Mouse (Mus musculus): ENCODE data around the gene Myl3. TPM values are rescaled to one million over a fixed set of nuclear protein-coding genes. Genes with fewer than 3 reads are reported as not detected.

The Myl3 gene
- total RNA-seq, 2 experiments from 2014 or later, result not detected

DNA sequence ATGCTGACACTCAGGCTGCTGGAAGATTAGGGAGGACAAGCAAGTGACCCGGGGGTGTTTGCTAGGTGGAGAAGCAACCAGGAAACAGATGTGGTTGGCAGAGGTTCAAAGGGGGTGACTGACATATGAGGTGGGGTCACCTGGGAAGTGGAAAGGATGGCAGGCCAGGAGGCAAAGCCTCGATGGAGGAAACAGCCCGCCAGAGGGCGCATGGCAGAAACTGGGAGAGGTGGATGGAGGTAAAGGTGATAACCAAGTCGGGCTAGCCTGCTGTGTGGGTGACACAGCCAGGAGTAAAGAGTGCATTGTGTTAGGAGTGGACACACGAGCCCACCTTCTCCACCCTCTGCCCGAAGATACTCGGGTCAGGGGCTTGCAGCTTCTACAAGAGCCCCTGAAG lies 11.8 kb upstream of the Myl3 start:
- DNase-seq (ENCODE audit: low spot score in 2 of 2), result no peak

DNA sequence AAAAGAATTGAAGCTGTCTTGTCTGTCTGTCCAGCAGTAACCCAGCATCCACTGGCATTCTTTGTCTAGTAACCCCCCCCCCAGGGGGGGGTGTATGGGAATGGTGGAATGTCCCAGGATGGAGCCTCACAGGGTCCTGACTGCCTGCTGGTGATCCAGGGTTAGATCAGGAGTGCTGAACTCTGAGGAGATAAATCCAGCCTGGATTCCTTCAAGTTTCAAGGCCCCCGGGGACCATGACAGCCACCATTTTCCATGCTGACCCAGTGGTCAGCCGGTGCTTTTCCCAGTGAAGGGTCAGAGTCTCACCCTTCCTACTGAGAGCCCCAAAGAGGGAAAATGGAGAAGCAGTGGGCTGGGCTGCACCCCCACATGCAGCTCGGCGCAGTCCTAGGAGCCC lies 9.8 kb upstream of the Myl3 start:
- no peak for DNase-seq (ENCODE audit: low spot score in 2 of 2)

- DNase-seq (ENCODE audit: low spot score in 2 of 2), result peak in 1 of 2 experiments; percentile 36
Measured at GRCm38 (mm10) chr9:110732623-110733022, 9.0 kb upstream of the Myl3 start.

DNA sequence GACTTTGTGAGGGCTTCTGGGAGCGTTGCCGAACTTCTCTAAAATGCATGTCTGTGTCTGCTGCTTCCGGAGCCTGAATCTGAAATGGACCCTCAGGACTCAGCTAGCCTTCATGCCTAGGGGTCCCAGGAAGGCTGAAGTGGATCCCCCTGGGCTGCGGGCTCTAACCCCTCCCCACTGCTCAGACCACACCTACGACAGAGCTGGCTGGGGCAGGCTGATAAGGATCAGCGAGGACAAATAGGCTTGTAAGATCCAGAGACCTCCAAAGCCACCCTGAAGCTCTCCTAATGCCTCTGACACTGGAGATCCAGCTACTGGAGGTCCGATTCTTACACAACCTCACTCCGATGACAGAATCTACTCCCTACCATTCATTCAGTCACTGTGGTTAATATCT lies 8.6 kb upstream of the Myl3 start:
- DNase-seq (ENCODE audit: low spot score in 2 of 2), result no peak

GRCm38 (mm10) chr9:110734154-110734553 lies 7.5 kb upstream of the Myl3 start:
- no peak for DNase-seq (ENCODE audit: low spot score in 2 of 2)

DNA sequence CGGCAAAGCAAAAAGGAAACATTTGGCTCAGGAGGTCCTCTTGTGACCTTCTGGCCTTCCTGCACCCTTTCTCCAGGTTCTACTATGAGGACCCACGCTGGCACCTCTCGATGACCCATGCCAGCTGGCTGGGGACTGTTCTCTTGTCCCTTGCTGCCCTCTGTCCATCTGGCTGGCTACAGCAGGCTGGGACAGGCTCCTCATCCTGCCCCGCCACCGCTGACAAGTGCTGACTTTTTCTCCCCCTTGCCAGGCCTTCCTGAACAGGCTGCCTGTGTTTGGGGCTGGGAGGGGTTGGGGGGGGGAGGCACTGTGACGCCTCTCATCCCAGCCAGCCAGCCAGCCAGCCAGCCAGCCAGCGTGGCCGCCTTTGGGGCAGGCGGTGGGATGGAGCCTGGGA lies 5.3 kb upstream of the Myl3 start:
- no peak for DNase-seq (ENCODE audit: low spot score in 2 of 2)

DNA sequence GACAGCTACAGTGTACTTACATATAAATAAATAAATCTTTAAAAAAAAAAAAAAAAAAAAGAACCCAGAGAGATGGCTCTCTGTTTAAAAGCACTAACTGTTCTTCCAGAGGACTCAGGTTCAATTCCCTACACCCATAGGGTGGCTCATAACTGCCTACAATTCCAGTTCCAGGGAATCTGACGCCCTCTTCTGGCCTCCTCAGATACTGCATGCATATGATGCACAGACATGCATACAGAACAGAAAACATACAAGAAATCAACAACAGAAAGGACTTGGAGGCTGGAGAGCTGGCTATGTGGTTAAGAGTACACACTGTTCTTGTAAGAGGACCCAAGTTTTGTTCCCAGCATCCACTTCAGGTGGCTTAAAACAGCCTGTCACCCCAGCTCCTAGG lies 3.6 kb upstream of the Myl3 start:
- DNase-seq (ENCODE audit: low spot score in 2 of 2), result no peak

DNA sequence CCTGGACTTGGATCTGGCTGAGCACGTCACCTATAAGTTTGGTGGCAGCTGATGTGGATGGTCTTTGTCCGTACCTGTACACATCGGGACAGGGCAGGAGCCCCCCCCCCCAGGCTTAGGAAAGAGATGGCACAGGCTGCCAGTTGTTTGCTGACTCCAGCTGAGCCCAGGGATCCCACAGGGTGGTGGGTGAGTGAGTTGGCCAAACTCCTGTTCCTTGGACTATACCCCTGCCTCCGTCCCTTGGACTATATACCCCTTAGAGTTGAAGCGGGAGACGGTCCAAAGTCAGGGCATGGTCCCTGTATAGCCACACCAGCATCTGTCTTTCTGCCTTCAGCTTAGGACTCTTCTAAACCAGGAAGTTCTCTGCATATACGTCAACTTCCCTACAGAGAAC lies 1.7 kb upstream of the Myl3 start:
- DNase-seq (ENCODE audit: low spot score in 2 of 2), result no peak

- DNase-seq (ENCODE audit: low spot score in 2 of 2), result no peak
Measured at GRCm38 (mm10) chr9:110742295-110742950, 762 bp downstream of the Myl3 start.

GRCm38 (mm10) chr9:110742951-110743455 lies 1.3 kb downstream of the Myl3 start:
- no peak for DNase-seq (ENCODE audit: low spot score in 2 of 2)

- DNase-seq (ENCODE audit: low spot score in 2 of 2), result no peak
Measured at GRCm38 (mm10) chr9:110743456-110744323, 2.0 kb downstream of the Myl3 start.

DNA sequence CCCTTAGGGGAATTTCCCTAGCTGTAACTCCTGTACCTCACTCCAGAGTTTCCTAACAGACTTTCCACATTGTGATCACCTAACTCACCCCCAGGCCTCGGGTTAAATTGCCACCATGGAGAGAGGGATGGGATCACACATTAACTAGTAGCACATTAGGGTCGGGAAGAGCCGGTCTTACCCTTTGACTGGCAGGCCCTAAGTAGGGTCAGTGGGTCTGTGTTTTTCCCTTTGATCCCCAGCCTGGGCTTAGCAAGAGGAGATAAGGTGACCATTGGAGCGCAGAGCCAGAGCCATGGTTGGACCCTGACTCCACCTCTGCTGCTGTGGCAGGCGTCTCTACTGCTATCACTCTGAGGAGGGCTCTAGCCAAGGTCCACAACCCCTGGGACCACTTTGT lies 4.1 kb downstream of the Myl3 start:
- DNase-seq (ENCODE audit: low spot score in 2 of 2), result no peak

DNA sequence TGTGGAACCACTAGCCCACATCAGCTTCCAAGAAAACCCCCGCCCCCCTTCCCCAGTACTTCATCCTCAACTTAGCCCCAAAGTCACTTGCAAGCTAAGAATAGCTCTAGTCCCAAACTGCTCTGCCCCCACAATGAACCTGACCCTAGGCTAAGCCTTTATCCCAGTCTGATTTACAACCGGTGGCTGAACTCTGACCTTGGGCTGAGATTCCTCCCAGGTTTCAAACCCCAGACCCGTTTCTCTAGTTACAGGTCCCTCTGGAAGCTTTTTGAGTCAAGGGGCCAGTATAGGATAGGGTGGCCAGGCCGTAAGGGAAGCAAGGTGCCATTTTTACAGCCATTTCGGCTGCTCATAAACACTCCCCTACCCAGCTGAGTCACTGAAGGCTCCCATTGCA lies 4.6 kb downstream of the Myl3 start:
- DNase-seq (ENCODE audit: low spot score in 2 of 2), result no peak

DNA sequence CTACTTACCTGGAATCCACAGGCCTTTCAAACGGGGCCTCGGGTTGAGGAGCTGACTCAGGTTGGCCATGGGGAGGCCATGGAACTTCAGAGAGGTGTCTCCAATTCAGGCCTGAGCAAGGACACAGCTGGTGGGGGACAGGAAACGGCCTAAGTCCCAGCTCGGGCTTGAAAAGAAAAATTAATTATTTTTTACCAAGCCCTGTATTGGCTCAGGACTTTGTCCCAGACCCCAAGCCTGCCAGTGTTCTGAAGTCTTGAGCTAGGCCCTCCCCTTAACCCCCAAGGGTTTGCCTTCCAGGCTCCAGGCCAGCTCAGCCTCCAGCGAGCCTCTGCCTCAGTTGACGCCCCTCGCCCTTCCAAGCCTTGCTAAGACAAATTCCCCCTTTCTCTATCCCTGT lies 5.3 kb downstream of the Myl3 start, which contains the start of gene Pth1r:
TSS of gene Pth1r (minus strand) at position 185 of the 400 bp plus-strand sequence.
- DNase-seq (ENCODE audit: low spot score in 2 of 2), result no peak

DNA sequence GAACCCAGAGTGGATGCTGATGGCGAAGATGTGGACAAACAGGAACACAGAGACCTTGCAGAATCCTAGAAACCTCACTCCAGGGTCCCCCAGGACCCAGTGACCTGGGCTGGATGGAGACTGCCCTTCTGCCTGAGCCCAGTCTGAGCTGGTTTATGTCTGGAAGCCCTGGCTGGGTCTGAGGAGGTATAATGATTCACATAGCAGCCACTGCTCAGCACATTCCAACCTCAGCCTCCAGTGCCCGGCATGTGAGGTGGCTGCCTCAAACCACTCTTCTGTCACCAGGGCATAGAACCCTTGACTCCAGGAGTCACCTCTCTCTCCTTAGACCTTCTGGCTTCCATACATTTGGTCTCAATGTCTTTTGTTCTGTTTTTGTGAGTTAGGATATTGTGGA lies 6.8 kb downstream of the Myl3 start:
- DNase-seq (ENCODE audit: low spot score in 2 of 2), result no peak

GRCm38 (mm10) chr9:110750404-110751187 lies 8.9 kb downstream of the Myl3 start:
- no peak for DNase-seq (ENCODE audit: low spot score in 2 of 2)

GRCm38 (mm10) chr9:110751412-110751811 lies 9.8 kb downstream of the Myl3 start:
- DNase-seq (ENCODE audit: low spot score in 2 of 2), result no peak

DNA sequence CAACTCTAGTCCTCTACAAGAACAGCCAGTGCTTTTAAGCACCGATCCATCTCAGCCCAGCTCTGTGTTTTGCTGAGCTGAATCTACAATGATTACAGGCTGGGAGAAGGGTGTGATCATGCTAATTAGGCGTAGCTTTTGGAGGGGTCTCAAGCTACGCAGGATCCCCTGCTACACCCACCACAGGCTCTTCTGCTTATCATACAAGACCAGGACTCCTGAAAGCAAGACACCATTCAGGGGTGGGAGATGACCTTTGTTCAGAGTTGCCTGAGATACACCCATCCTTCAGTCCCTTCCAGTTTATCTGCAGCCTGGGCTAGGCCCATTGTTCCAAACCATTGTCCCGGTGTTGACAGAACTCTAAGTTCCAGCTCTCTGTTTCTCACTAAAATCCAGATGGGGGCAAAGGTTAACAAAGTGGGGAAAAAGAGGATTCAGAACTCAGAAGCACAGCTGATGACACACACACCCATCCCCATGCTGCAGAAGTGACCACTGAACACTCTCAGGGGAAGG lies 11.3 kb downstream of the Myl3 start:
- DNase-seq (ENCODE audit: low spot score in 2 of 2), result no peak

GRCm38 (mm10) chr9:110753773-110754172 lies 12.1 kb downstream of the Myl3 start:
- no peak for DNase-seq (ENCODE audit: low spot score in 2 of 2)

- no peak for DNase-seq (ENCODE audit: low spot score in 2 of 2)
Measured at GRCm38 (mm10) chr9:110757816-110758215, 16.2 kb downstream of the Myl3 start.

- DNase-seq (ENCODE audit: low spot score in 2 of 2), result peak; percentile 11 to 32
Measured at GRCm38 (mm10) chr9:110758605-110759004, 16.9 kb downstream of the Myl3 start.
